Mouse (Mus musculus) MEL (cell line): Measurements from ENCODE around the gene Cep152. TPM values are rescaled to one million over a fixed set of nuclear protein-coding genes. Genes with fewer than 3 reads are reported as not detected.

ENCODE experiments used
- DNase-seq: peaks from one replicate; pipeline ENCODE4 v3.0.0; 2011; ENCODE audit warnings: low read depth, low spot score
- H3K27ac ChIP-seq: 2 replicates; pipeline ENCODE4 v1.5.1; 2012; ENCODE audit warnings: low read depth, mild to moderate bottlenecking, control low read depth, low read length, moderate library complexity; ENCODE audit not compliant: control insufficient read depth
- H3K27me3 ChIP-seq, 2 experiments: fragments of 150-350 bp in 1 of 2; sonication (generic) in 1 of 2; 2 replicates each; pipeline ENCODE4 v1.6.1; 2012; ENCODE audit warnings: low read length in 2 of 2, mild to moderate bottlenecking in 2 of 2, improper control_type of control experiment in 1 of 2, moderate library complexity in 1 of 2; ENCODE audit not compliant: insufficient read depth in 2 of 2, control insufficient read depth in 1 of 2
- H3K36me3 ChIP-seq, 2 experiments: 2 replicates each; pipeline ENCODE4 v1.6.1; 2012 to 2014; ENCODE audit warnings: low read length in 2 of 2, improper control_type of control experiment in 1 of 2, inconsistent platforms in 1 of 2, mild to moderate bottlenecking in 1 of 2; ENCODE audit not compliant: insufficient read depth in 2 of 2, control insufficient read depth in 1 of 2
- H3K4me1 ChIP-seq, 2 experiments: fragments of 150-350 bp in 1 of 2; sonication (generic) in 1 of 2; 2 replicates each; pipeline ENCODE4 v1.6.1; 2012; ENCODE audit warnings: low read length in 2 of 2, improper control_type of control experiment in 1 of 2, mild to moderate bottlenecking in 1 of 2; ENCODE audit not compliant: insufficient read depth in 2 of 2, control insufficient read depth in 1 of 2
- H3K4me3 ChIP-seq, 2 experiments: fragments of 150-350 bp in 1 of 2; sonication (generic) in 1 of 2; 2 replicates each; pipeline ENCODE4 v1.5.1; 2012; ENCODE audit warnings: low read depth in 2 of 2, low read length in 2 of 2, mild to moderate bottlenecking in 2 of 2, moderate library complexity in 2 of 2, control low read depth in 1 of 2, improper control_type of control experiment in 1 of 2; ENCODE audit not compliant: control insufficient read depth in 1 of 2, insufficient read depth in 1 of 2
- H3K79me2 ChIP-seq: 2 replicates; pipeline ENCODE4 v1.6.1; 2012; ENCODE audit warnings: mild to moderate bottlenecking, low read length, moderate library complexity; ENCODE audit not compliant: control insufficient read depth, poor library complexity, insufficient read depth
- H3K9ac ChIP-seq: 2 replicates; pipeline ENCODE4 v1.6.1; 2012; ENCODE audit warnings: low read depth, mild to moderate bottlenecking, control low read depth, low read length, moderate library complexity; ENCODE audit not compliant: control insufficient read depth, poor library complexity, severe bottlenecking
- H3K9me3 ChIP-seq: fragments of 150-350 bp; sonication (generic); replicated peaks from 2 replicates; pipeline ENCODE4 v1.6.1; 2012; ENCODE audit warnings: mild to moderate bottlenecking, low read length, improper control_type of control experiment, moderate library complexity; ENCODE audit not compliant: insufficient read depth
- CHD2 ChIP-seq: IDR thresholded peaks from 2 replicates; pipeline ENCODE4 v1.6.1; 2011; ENCODE audit warnings: low read length, improper control_type of control experiment
- CTCF ChIP-seq, 3 experiments: IDR thresholded peaks in 2 of 3; conservative IDR thresholded peaks in 1 of 3; 2 replicates each; pipeline ENCODE4 v1.5.1; 2011 to 2012; ENCODE audit warnings: low read length in 3 of 3, low read depth in 2 of 3, mild to moderate bottlenecking in 2 of 3, improper control_type of control experiment in 1 of 3, inconsistent platforms in 1 of 3, mixed read lengths in 1 of 3, moderate library complexity in 1 of 3; ENCODE audit not compliant: control insufficient read depth in 1 of 3, insufficient read depth in 1 of 3, poor library complexity in 1 of 3, severe bottlenecking in 1 of 3
- ELF1 ChIP-seq: IDR thresholded peaks from 2 replicates; pipeline ENCODE4 v1.6.1; 2014; ENCODE audit warnings: low read depth, mild to moderate bottlenecking, inconsistent platforms, low read length, improper control_type of control experiment, moderate library complexity
- EP300 ChIP-seq, 2 experiments: IDR thresholded peaks; 2 replicates each; pipeline ENCODE4 v1.6.1; 2011; ENCODE audit warnings: improper control_type of control experiment in 2 of 2, low read length in 2 of 2, low read depth in 1 of 2, mild to moderate bottlenecking in 1 of 2
- ETS1 ChIP-seq: IDR thresholded peaks from 2 replicates; pipeline ENCODE4 v1.6.1; 2012; ENCODE audit warnings: low read depth, mild to moderate bottlenecking, inconsistent platforms, low read length, improper control_type of control experiment, moderate library complexity
- KAT2A ChIP-seq: conservative IDR thresholded peaks from 2 replicates; pipeline ENCODE4 v1.6.1; 2012; ENCODE audit warnings: low read depth, low read length, improper control_type of control experiment, inconsistent platforms
- MAFK ChIP-seq: IDR thresholded peaks from 2 replicates; pipeline ENCODE4 v1.6.1; 2011; ENCODE audit warnings: low read depth, mild to moderate bottlenecking, low read length, improper control_type of control experiment, borderline replicate concordance
- MAX ChIP-seq: IDR thresholded peaks from 2 replicates; pipeline ENCODE4 v1.6.1; 2011; ENCODE audit warnings: low read length, improper control_type of control experiment
- MXI1 ChIP-seq: IDR thresholded peaks from 2 replicates; pipeline ENCODE4 v1.6.1; 2011; ENCODE audit warnings: mild to moderate bottlenecking, low read depth, low read length, improper control_type of control experiment
- MYC ChIP-seq: IDR thresholded peaks from 2 replicates; pipeline ENCODE4 v1.6.1; 2011; ENCODE audit warnings: low read depth, mild to moderate bottlenecking, low read length, improper control_type of control experiment, moderate library complexity
- POLR2AphosphoS2 ChIP-seq: IDR thresholded peaks from 2 replicates; pipeline ENCODE4 v1.6.1; 2011; ENCODE audit warnings: low read length, improper control_type of control experiment
- POLR2AphosphoS5 ChIP-seq: IDR thresholded peaks from 2 replicates; pipeline ENCODE4 v1.6.1; 2012; ENCODE audit warnings: low read depth, borderline replicate concordance, mild to moderate bottlenecking, inconsistent platforms, low read length, moderate library complexity, mixed read lengths
- RAD21 ChIP-seq: IDR thresholded peaks from 2 replicates; pipeline ENCODE4 v1.6.1; 2011; ENCODE audit warnings: mild to moderate bottlenecking, low read depth, low read length, improper control_type of control experiment
- TBP ChIP-seq: IDR thresholded peaks from 2 replicates; pipeline ENCODE4 v1.8.0; 2011; ENCODE audit warnings: low read depth, low read length, improper control_type of control experiment
- UBTF ChIP-seq: IDR thresholded peaks from 2 replicates; pipeline ENCODE4 v1.6.1; 2012; ENCODE audit warnings: low read depth, mild to moderate bottlenecking, inconsistent platforms, low read length, improper control_type of control experiment, moderate library complexity, borderline replicate concordance; ENCODE audit not compliant: insufficient read depth
- USF1 ChIP-seq: IDR thresholded peaks from 2 replicates; pipeline ENCODE4 v1.6.1; 2014; ENCODE audit warnings: low read depth, mild to moderate bottlenecking, inconsistent platforms, low read length, improper control_type of control experiment, moderate library complexity
- USF2 ChIP-seq, 2 experiments: IDR thresholded peaks; 2 replicates each; pipeline ENCODE4 v1.6.1; 2011 to 2012; ENCODE audit warnings: improper control_type of control experiment in 2 of 2, low read length in 2 of 2, borderline replicate concordance in 1 of 2, inconsistent platforms in 1 of 2, low read depth in 1 of 2, mild to moderate bottlenecking in 1 of 2; ENCODE audit not compliant: insufficient read depth in 1 of 2
- ZMIZ1 ChIP-seq: IDR thresholded peaks from 2 replicates; pipeline ENCODE4 v1.6.1; 2012; ENCODE audit warnings: low read depth, mild to moderate bottlenecking, inconsistent platforms, low read length, improper control_type of control experiment, moderate library complexity
- ZNF384 ChIP-seq: IDR thresholded peaks from 2 replicates; pipeline ENCODE4 v1.6.1; 2012; ENCODE audit warnings: low read depth, mild to moderate bottlenecking, inconsistent platforms, low read length, improper control_type of control experiment
- polyA plus RNA-seq, 2 experiments: library from polyadenylated mRNA; stranded (reverse) in 1 of 2; unstranded in 1 of 2; fragments of >175 nt in 1 of 2; fragments of >200 nt in 1 of 2; gene quantifications; 2 replicates each; pipeline versions ENCODE4 v1.2.1 to v1.2.4; 2012; ENCODE audit warnings: low replicate concordance in 2 of 2, low read depth in 1 of 2; ENCODE audit not compliant: insufficient read length in 2 of 2, insufficient read depth in 1 of 2, missing spikeins in 1 of 2
- total RNA-seq: library from RNA; depleted of rRNA; stranded (reverse); fragments of 300-350 nt; gene quantifications from 2 replicates; pipeline ENCODE4 v1.2.3, GENCODE M21; 2012

The Cep152 gene
- total and polyA plus RNA-seq, 3 experiments: 13.9 to 14.1 TPM; not detected in 1

DNA sequence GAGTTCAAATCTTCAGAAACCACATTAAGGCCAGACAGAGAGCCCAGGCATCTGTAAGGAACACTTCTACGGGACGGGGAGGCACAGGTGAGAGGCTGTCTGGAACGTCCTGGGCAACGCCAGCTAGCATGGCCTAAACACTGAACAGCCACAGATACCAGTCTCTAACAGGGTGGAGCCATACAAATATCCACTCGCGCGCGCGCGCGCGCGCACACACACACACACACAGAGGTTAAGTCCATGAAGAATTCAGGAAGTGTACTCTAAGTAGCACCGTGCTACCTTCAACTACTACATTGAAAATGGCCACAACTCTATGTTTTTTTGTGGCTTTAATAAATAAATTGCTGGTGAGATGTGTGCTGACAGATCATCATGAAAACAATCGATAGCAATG lies 1.7 kb downstream of the Cep152 start:
- no peak for DNase-seq
- H3K4me3 ChIP-seq: peak overlapping the region in 1 of 2 experiments; percentile 90; a peak in 2 of 4 replicates
- TF ChIP-seq CHD2: no peak
- no peak for TF ChIP-seq TBP
- no peak for TF ChIP-seq MYC
- TF ChIP-seq USF2 (IDR thresholded peaks at IDR 0.05; ENCODE audit: borderline replicate concordance in 1 of 2, insufficient read depth in 1 of 2, low read depth in 1 of 2, low read length in 2 of 2): no peak
- no peak for TF ChIP-seq USF1
- no peak for TF ChIP-seq EP300 (IDR thresholded peaks at IDR 0.05; ENCODE audit: low read depth in 1 of 2, low read length in 2 of 2)
- TF ChIP-seq CTCF (IDR thresholded peaks at IDR 0.05 in 2 of 3, conservative IDR thresholded peaks at IDR 0.05 in 1 of 3; ENCODE audit: control insufficient read depth in 1 of 3, insufficient read depth in 1 of 3, low read depth in 2 of 3, low read length in 3 of 3, poor library complexity in 1 of 3, severe bottlenecking in 1 of 3): no peak
- TF ChIP-seq UBTF: no peak
- no peak for TF ChIP-seq MAX
- no peak for TF ChIP-seq ETS1
- TF ChIP-seq ZMIZ1: no peak
- TF ChIP-seq ELF1: no peak
- TF ChIP-seq POLR2AphosphoS5: no peak
- no peak for TF ChIP-seq ZNF384
- no peak for TF ChIP-seq MXI1
- TF ChIP-seq, all 39 proteins: peak for 0
- Histone ChIP-seq H3K9ac (peak overlapping the region; percentile 87; the same call in 1 of the 2 replicates), H3K4me1 (peaks cover 0 to 12% of the 10 kb centered on the region in 2 experiments; a peak in 2 of 4 replicates), H3K79me2 (peaks cover 29% of the 10 kb centered on the region), H3K9me3 (no peaks in the 10 kb centered on the region), H3K27ac (no peak overlapping the region), H3K27me3 (no peaks in the 10 kb centered on the region), H3K36me3 (peaks cover 15 to 18% of the 10 kb centered on the region in 2 experiments)

GRCm38 (mm10) chr2:125620213-125620907 lies 4.6 kb downstream of the Cep152 start:
- no peak for TF ChIP-seq POLR2AphosphoS2
- TF ChIP-seq KAT2A: no peak
- no peak for TF ChIP-seq ZNF384
- TF ChIP-seq MAFK: no peak
- TF ChIP-seq RAD21: no peak
- no peak for TF ChIP-seq EP300 (IDR thresholded peaks at IDR 0.05; ENCODE audit: low read depth in 1 of 2, low read length in 2 of 2)
- TF ChIP-seq, all 39 proteins: peak for 0
- peaks cover 12 to 29% of the 10 kb centered on the region in 2 experiments for H3K36me3 ChIP-seq
- H3K27ac ChIP-seq: no peak overlapping the region
- no peak for DNase-seq
- peaks cover 0 to 5% of the 10 kb centered on the region in 2 experiments; a peak in 2 of 4 replicates for H3K4me1 ChIP-seq
- H3K9me3 ChIP-seq: no peaks in the 10 kb centered on the region
- peaks cover 29% of the 10 kb centered on the region for H3K79me2 ChIP-seq
- no peak overlapping the region for H3K9ac ChIP-seq
- H3K27me3 ChIP-seq: no peaks in the 10 kb centered on the region
- H3K4me3 ChIP-seq: no peak overlapping the region
